Mouse (Mus musculus) midbrain, embryonic 10.5 days (tissue): ENCODE results near the gene Gtf3a. TPM values are rescaled to one million over a fixed set of nuclear protein-coding genes. Genes with fewer than 3 reads are reported as not detected.
A peak's percentile ranks its signal among the peaks of the same experiment; 100 is the strongest.
"Not testable (repeated sequence)": the region's sequence is repeated elsewhere in the genome, so short reads cannot be mapped to it uniquely, and the experiment has no call there.

Source experiments
- DNase-seq: peaks from one replicate; pipeline ENCODE4 v3.0.0-alpha.2; 2017; ENCODE audit warnings: low spot score
- H3K27ac ChIP-seq: fragments of 300-500 bp; sonication (generic); replicated peaks from 2 replicates; pipeline ENCODE4 v1.5.1; 2016; ENCODE audit warnings: mild to moderate bottlenecking
- H3K27me3 ChIP-seq: fragments of 300-500 bp; sonication (generic); 2 replicates; pipeline ENCODE4 v1.6.1; 2016; ENCODE audit warnings: low read depth, mild to moderate bottlenecking; ENCODE audit not compliant: poor library complexity, severe bottlenecking
- H3K36me3 ChIP-seq: fragments of 300-500 bp; sonication (generic); 2 replicates; pipeline ENCODE4 v1.6.1; 2016; ENCODE audit warnings: mild to moderate bottlenecking, moderate library complexity
- H3K4me1 ChIP-seq: fragments of 300-500 bp; sonication (generic); 2 replicates; pipeline ENCODE4 v1.6.1; 2016
- H3K4me3 ChIP-seq: fragments of 300-500 bp; sonication (generic); 2 replicates; pipeline ENCODE4 v1.5.1; 2016; ENCODE audit warnings: mild to moderate bottlenecking, moderate library complexity
- H3K9me3 ChIP-seq: fragments of 300-500 bp; sonication (generic); replicated peaks from 2 replicates; pipeline ENCODE4 v1.6.1; 2016; ENCODE audit warnings: mild to moderate bottlenecking
- WGBS: fragments of 180-500 bp; shearing (Covaris S2); methylation state at CpG from one replicate; pipeline ENCODE4 v1.1.7; 2016; 5-methylcytosine and 5-hydroxymethylcytosine counted together
- polyA plus RNA-seq: library from polyadenylated mRNA; unstranded; fragments of >200 nt; fragmentation: Nextera tagmentation; extraction: Ambion mirVana; gene quantifications from 2 replicates; pipeline ENCODE4 v1.2.1, GENCODE M21; 2016

Gene Gtf3a
- 113 and 121 TPM in 2 replicates for polyA plus RNA-seq

- H3K27me3 ChIP-seq: peaks cover 9% of the 10 kb centered on the region; the same call in 1 of the 2 replicates
- H3K4me1 ChIP-seq: peaks cover 18% of the 10 kb centered on the region
- 0 out of 2 replicates have a peak, but pooled peaks cover 4% of the 10 kb centered on the region for H3K9me3 ChIP-seq
- peak within 1 kb of the TSS; percentile 89 for H3K4me3 ChIP-seq
- WGBS: under 1% methylated on average over 62 of the region's 62 CpGs
- peak; percentile 94 for DNase-seq
- peak within 1 kb of the TSS; percentile 92 for H3K27ac ChIP-seq
- peaks cover 34% of the 10 kb centered on the region for H3K36me3 ChIP-seq
These were observed at the start of gene Gtf3a for GRCm38 (mm10) chr5:146948508-146949088. Gene Gtf3a (plus strand): TSS chr5:146948657.

DNA sequence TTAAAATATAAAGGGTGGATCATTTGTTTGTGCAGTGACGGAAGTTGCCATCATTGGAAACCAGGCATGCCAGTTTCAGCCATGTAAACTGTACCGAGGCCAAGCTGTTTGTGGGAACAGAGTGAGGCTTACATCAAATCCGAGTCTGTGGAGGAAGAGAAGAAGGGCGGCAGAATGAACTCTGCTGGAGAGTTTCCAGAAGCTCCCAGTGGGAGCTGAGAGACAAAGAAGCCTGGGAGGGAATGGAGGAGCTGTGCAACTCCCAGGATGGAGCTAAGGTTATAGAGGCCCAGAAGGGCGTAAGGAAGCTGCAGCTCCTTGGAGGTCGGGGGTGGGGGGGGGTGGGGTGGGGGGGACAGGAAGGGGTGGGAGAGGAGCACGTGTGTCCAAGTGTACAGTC, 48.1 kb upstream of the Gtf3a start:
- Histone ChIP-seq H3K36me3 (no peaks in the 10 kb centered on the region), H3K4me3 (no peak overlapping the region), H3K9me3 (no peaks in the 10 kb centered on the region), H3K4me1 (no peaks in the 10 kb centered on the region), H3K27me3 (no peaks in the 10 kb centered on the region), H3K27ac (no peak overlapping the region)
- 52% methylated on average over 7 of the region's 7 CpGs for WGBS
- no peak for DNase-seq

GRCm38 (mm10) chr5:146901501-146901900, 47.0 kb upstream of the Gtf3a start:
- H3K27ac ChIP-seq: no peak overlapping the region
- no peaks in the 10 kb centered on the region for H3K27me3 ChIP-seq
- 84% methylated on average over 2 of the region's 2 CpGs for WGBS
- H3K4me1 ChIP-seq: 0 out of 2 replicates have a peak, but pooled peaks cover 3% of the 10 kb centered on the region
- H3K9me3 ChIP-seq: no peaks in the 10 kb centered on the region
- DNase-seq: no peak
- no peaks in the 10 kb centered on the region for H3K36me3 ChIP-seq
- H3K4me3 ChIP-seq: no peak overlapping the region

GRCm38 (mm10) chr5:146904404-146904803, 44.1 kb upstream of the Gtf3a start:
- Histone ChIP-seq H3K4me3 (no peak overlapping the region), H3K27me3 (peaks cover 11% of the 10 kb centered on the region), H3K36me3 (no peaks in the 10 kb centered on the region), H3K9me3 (no peaks in the 10 kb centered on the region), H3K27ac (no peak overlapping the region), H3K4me1 (peaks cover 7% of the 10 kb centered on the region)
- WGBS: 45% methylated on average over 8 of the region's 8 CpGs
- DNase-seq: peak; percentile 68

DNA sequence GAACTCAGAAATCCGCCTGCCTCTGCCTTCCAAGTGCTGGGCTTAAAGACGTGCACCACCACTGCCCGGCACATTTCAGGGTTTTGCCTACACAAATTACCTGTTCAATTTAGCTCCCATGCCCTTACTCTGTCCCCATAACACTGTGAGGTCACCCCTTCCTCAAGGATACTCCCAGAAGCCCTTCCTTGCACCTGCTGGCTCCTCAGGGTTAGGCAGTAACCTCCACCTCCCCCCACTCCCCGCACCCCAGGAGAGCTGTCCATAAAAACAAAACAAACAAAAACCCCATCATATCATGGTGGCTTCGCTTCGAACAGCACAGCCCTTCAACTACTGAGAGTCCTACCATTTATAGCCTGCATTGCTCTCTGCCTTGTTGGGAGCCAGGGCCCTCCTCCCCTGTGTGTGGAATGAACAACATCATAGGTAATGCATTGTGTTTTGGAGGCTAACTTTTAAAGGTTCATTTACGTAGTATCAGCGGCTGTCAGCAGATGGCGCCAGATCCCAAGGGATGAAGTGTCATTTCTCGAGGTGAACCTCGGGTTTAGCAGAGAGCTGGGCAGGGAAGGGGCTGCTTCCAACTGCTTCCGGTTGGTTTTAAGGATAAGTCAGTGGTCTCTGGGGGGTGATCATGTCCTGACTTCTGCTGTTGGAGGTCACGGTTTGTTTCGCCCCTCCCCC, 42.8 kb upstream of the Gtf3a start:
- Histone ChIP-seq H3K9me3 (no peaks in the 10 kb centered on the region), H3K4me3 (peak overlapping the region; percentile 33), H3K36me3 (no peaks in the 10 kb centered on the region), H3K4me1 (peaks cover 7% of the 10 kb centered on the region), H3K27ac (no peak overlapping the region), H3K27me3 (peaks cover 11% of the 10 kb centered on the region)
- DNase-seq: peak; percentile 80
- 25% methylated on average over 14 of the region's 14 CpGs for WGBS

DNA sequence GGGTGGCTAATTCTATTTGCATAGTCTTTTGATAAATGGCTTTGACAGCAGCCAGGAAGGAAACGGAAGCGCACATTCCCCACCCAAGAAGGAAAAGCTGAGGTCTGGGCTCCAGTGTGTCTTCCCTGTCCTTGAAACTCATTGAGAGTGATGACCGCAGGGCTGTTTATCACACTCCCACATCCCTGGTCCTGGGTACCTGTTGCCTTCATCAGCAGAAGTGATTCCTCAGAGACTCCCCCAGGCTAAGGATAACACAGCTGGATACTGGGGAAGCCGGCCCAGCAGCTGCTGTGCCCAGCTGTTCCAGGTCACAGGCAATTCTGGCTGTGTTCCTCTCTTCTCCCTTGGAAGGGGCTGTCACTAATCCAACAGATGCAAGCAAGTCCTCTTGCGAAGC, 40.9 kb upstream of the Gtf3a start:
- Histone ChIP-seq H3K4me1 (peaks cover 12% of the 10 kb centered on the region), H3K36me3 (no peaks in the 10 kb centered on the region), H3K27ac (no peak overlapping the region), H3K9me3 (no peaks in the 10 kb centered on the region), H3K27me3 (peaks cover 24% of the 10 kb centered on the region), H3K4me3 (no peak overlapping the region)
- 56% methylated on average over 5 of the region's 5 CpGs for WGBS
- no peak for DNase-seq

GRCm38 (mm10) chr5:146908629-146909028, 39.8 kb upstream of the Gtf3a start:
- H3K9me3 ChIP-seq: no peaks in the 10 kb centered on the region
- H3K36me3 ChIP-seq: no peaks in the 10 kb centered on the region
- H3K27ac ChIP-seq: no peak overlapping the region
- DNase-seq: no peak
- H3K27me3 ChIP-seq: peaks cover 35% of the 10 kb centered on the region
- H3K4me1 ChIP-seq: peaks cover 12% of the 10 kb centered on the region
- WGBS: 50% methylated on average over 11 of the region's 11 CpGs
- no peak overlapping the region for H3K4me3 ChIP-seq

- H3K27ac ChIP-seq: no peak overlapping the region
- 21% methylated on average over 9 of the region's 9 CpGs for WGBS
- DNase-seq: no peak
- no peaks in the 10 kb centered on the region for H3K36me3 ChIP-seq
- H3K4me3 ChIP-seq: no peak overlapping the region
- H3K27me3 ChIP-seq: peaks cover 41% of the 10 kb centered on the region
- no peaks in the 10 kb centered on the region for H3K9me3 ChIP-seq
- peaks cover 9% of the 10 kb centered on the region for H3K4me1 ChIP-seq
These were observed 36.3 kb upstream of the Gtf3a start for GRCm38 (mm10) chr5:146912206-146912605.

DNA sequence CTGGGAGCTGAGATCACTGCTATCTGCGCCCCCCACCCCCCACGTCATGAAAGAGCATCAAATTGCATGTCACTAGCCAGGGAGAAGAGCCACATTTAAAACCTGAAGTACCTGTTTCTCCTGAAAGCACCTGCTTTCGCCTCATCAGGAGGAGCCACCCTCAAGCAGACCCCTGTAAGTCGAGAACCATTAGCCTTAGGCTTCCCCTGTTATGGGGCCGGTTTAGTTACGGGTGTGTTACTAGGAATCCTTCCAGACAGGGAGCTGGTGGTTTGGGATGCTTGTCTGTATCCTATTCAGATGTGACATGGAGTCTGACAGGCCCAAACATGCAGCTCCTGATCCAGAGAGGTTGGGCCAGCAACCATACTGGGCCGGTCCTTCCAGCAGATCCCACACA, 35.1 kb upstream of the Gtf3a start:
- Histone ChIP-seq H3K4me3 (no peak overlapping the region), H3K36me3 (no peaks in the 10 kb centered on the region), H3K27me3 (peaks cover 31% of the 10 kb centered on the region), H3K9me3 (no peaks in the 10 kb centered on the region), H3K4me1 (peaks cover 5% of the 10 kb centered on the region), H3K27ac (no peak overlapping the region)
- 80% methylated on average over 7 of the region's 7 CpGs for WGBS
- no peak for DNase-seq

- 29% methylated on average over 9 of the region's 9 CpGs for WGBS
- no peak overlapping the region for H3K4me3 ChIP-seq
- peaks cover 5% of the 10 kb centered on the region for H3K4me1 ChIP-seq
- H3K9me3 ChIP-seq: no peaks in the 10 kb centered on the region
- DNase-seq: peak; percentile 64
- peaks cover 31% of the 10 kb centered on the region for H3K27me3 ChIP-seq
- no peak overlapping the region for H3K27ac ChIP-seq
- no peaks in the 10 kb centered on the region for H3K36me3 ChIP-seq
These were observed 34.2 kb upstream of the Gtf3a start for GRCm38 (mm10) chr5:146914088-146914766.

DNA sequence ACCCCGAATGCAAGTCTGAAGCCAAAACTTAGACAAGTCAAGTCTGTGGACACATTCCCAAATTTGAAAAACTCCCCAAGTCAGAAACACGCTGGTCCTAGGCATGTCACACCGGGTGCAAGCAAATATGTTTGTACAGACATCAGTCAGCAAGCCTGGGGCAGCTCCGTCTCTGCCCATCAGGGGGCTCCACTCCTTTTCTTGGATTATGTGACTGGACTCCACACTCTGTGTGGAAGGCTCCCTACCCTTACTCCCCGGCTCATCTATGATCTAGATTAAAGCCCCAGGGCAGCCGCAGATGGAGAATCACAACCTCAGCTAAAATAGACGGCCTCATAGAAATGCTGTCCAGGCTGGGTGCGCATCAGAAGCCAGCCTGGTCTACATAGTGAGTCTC, 32.2 kb upstream of the Gtf3a start:
- Histone ChIP-seq H3K27me3 (peaks cover 40% of the 10 kb centered on the region), H3K9me3 (no peaks in the 10 kb centered on the region), H3K4me3 (no peak overlapping the region), H3K27ac (no peak overlapping the region), H3K4me1 (peaks cover 21% of the 10 kb centered on the region), H3K36me3 (no peaks in the 10 kb centered on the region)
- no peak for DNase-seq
- 68% methylated on average over 8 of the region's 8 CpGs for WGBS

- no peak for DNase-seq
- Histone ChIP-seq H3K36me3 (no peaks in the 10 kb centered on the region), H3K27me3 (peaks cover 36% of the 10 kb centered on the region), H3K4me3 (no peak overlapping the region), H3K4me1 (peaks cover 21% of the 10 kb centered on the region), H3K9me3 (no peaks in the 10 kb centered on the region), H3K27ac (no peak overlapping the region)
- 39% methylated on average over 6 of the region's 6 CpGs for WGBS
These were observed 31.7 kb upstream of the Gtf3a start for GRCm38 (mm10) chr5:146916806-146917205.

- not testable (repeated sequence) for H3K36me3 ChIP-seq, DNase-seq, H3K27ac ChIP-seq, H3K9me3 ChIP-seq, H3K4me3 ChIP-seq
- Histone ChIP-seq H3K4me1 (peaks cover 18% of the 10 kb centered on the region), H3K27me3 (peaks cover 32% of the 10 kb centered on the region)
- WGBS: 87% methylated on average over 6 of the region's 6 CpGs
These were observed 31.1 kb upstream of the Gtf3a start for GRCm38 (mm10) chr5:146917357-146917756.
